Mouse (Mus musculus) MEL (cell line): ENCODE results near the gene Ndrg4. TPM values are rescaled to one million over a fixed set of nuclear protein-coding genes. Genes with fewer than 3 reads are reported as not detected.

Experiments
- DNase-seq: peaks from one replicate; pipeline ENCODE4 v3.0.0; 2011; ENCODE audit warnings: low read depth, low spot score
- H3K27ac ChIP-seq: 2 replicates; pipeline ENCODE4 v1.5.1; 2012; ENCODE audit warnings: low read depth, mild to moderate bottlenecking, control low read depth, low read length, moderate library complexity; ENCODE audit not compliant: control insufficient read depth
- H3K27me3 ChIP-seq, 2 experiments: fragments of 150-350 bp in 1 of 2; sonication (generic) in 1 of 2; 2 replicates each; pipeline ENCODE4 v1.6.1; 2012; ENCODE audit warnings: low read length in 2 of 2, mild to moderate bottlenecking in 2 of 2, improper control_type of control experiment in 1 of 2, moderate library complexity in 1 of 2; ENCODE audit not compliant: insufficient read depth in 2 of 2, control insufficient read depth in 1 of 2
- H3K36me3 ChIP-seq, 2 experiments: 2 replicates each; pipeline ENCODE4 v1.6.1; 2012 to 2014; ENCODE audit warnings: low read length in 2 of 2, improper control_type of control experiment in 1 of 2, inconsistent platforms in 1 of 2, mild to moderate bottlenecking in 1 of 2; ENCODE audit not compliant: insufficient read depth in 2 of 2, control insufficient read depth in 1 of 2
- H3K4me1 ChIP-seq, 2 experiments: fragments of 150-350 bp in 1 of 2; sonication (generic) in 1 of 2; 2 replicates each; pipeline ENCODE4 v1.6.1; 2012; ENCODE audit warnings: low read length in 2 of 2, improper control_type of control experiment in 1 of 2, mild to moderate bottlenecking in 1 of 2; ENCODE audit not compliant: insufficient read depth in 2 of 2, control insufficient read depth in 1 of 2
- H3K4me3 ChIP-seq, 2 experiments: fragments of 150-350 bp in 1 of 2; sonication (generic) in 1 of 2; 2 replicates each; pipeline ENCODE4 v1.5.1; 2012; ENCODE audit warnings: low read depth in 2 of 2, low read length in 2 of 2, mild to moderate bottlenecking in 2 of 2, moderate library complexity in 2 of 2, control low read depth in 1 of 2, improper control_type of control experiment in 1 of 2; ENCODE audit not compliant: control insufficient read depth in 1 of 2, insufficient read depth in 1 of 2
- H3K79me2 ChIP-seq: 2 replicates; pipeline ENCODE4 v1.6.1; 2012; ENCODE audit warnings: mild to moderate bottlenecking, low read length, moderate library complexity; ENCODE audit not compliant: control insufficient read depth, poor library complexity, insufficient read depth
- H3K9ac ChIP-seq: 2 replicates; pipeline ENCODE4 v1.6.1; 2012; ENCODE audit warnings: low read depth, mild to moderate bottlenecking, control low read depth, low read length, moderate library complexity; ENCODE audit not compliant: control insufficient read depth, poor library complexity, severe bottlenecking
- H3K9me3 ChIP-seq: fragments of 150-350 bp; sonication (generic); replicated peaks from 2 replicates; pipeline ENCODE4 v1.6.1; 2012; ENCODE audit warnings: mild to moderate bottlenecking, low read length, improper control_type of control experiment, moderate library complexity; ENCODE audit not compliant: insufficient read depth
- E2F4 ChIP-seq: IDR thresholded peaks from 2 replicates; pipeline ENCODE4 v1.6.1; 2011; ENCODE audit warnings: low read depth, low read length, improper control_type of control experiment, borderline replicate concordance
- ELF1 ChIP-seq: IDR thresholded peaks from 2 replicates; pipeline ENCODE4 v1.6.1; 2014; ENCODE audit warnings: low read depth, mild to moderate bottlenecking, inconsistent platforms, low read length, improper control_type of control experiment, moderate library complexity
- ETS1 ChIP-seq: IDR thresholded peaks from 2 replicates; pipeline ENCODE4 v1.6.1; 2012; ENCODE audit warnings: low read depth, mild to moderate bottlenecking, inconsistent platforms, low read length, improper control_type of control experiment, moderate library complexity
- MAZ ChIP-seq: IDR thresholded peaks from 2 replicates; pipeline ENCODE4 v1.6.1; 2012; ENCODE audit warnings: low read depth, mild to moderate bottlenecking, inconsistent platforms, low read length, improper control_type of control experiment
- MEF2A ChIP-seq: IDR thresholded peaks from 2 replicates; pipeline ENCODE4 v1.6.1; 2014; ENCODE audit warnings: low read depth, mild to moderate bottlenecking, inconsistent platforms, low read length, improper control_type of control experiment; ENCODE audit not compliant: poor library complexity, insufficient replicate concordance, severe bottlenecking; ENCODE audit errors: extremely low read depth
- MXI1 ChIP-seq: IDR thresholded peaks from 2 replicates; pipeline ENCODE4 v1.6.1; 2011; ENCODE audit warnings: mild to moderate bottlenecking, low read depth, low read length, improper control_type of control experiment
- NRF1 ChIP-seq: IDR thresholded peaks from 2 replicates; pipeline ENCODE4 v1.6.1; 2014; ENCODE audit warnings: low read depth, mild to moderate bottlenecking, inconsistent platforms, low read length, improper control_type of control experiment, moderate library complexity; ENCODE audit not compliant: poor library complexity, insufficient read depth, severe bottlenecking
- POLR2A ChIP-seq, 2 experiments: IDR thresholded peaks; 2 replicates each; pipeline ENCODE4 v1.6.1; 2011 to 2012; ENCODE audit warnings: low read length in 2 of 2, mild to moderate bottlenecking in 2 of 2, control low read depth in 1 of 2, improper control_type of control experiment in 1 of 2, low read depth in 1 of 2, moderate library complexity in 1 of 2; ENCODE audit not compliant: control insufficient read depth in 1 of 2, insufficient read depth in 1 of 2, poor library complexity in 1 of 2
- RAD21 ChIP-seq: IDR thresholded peaks from 2 replicates; pipeline ENCODE4 v1.6.1; 2011; ENCODE audit warnings: mild to moderate bottlenecking, low read depth, low read length, improper control_type of control experiment
- SIN3A ChIP-seq: IDR thresholded peaks from 2 replicates; pipeline ENCODE4 v1.6.1; 2012; ENCODE audit warnings: low read length, improper control_type of control experiment, inconsistent platforms
- SMC3 ChIP-seq: IDR thresholded peaks from 2 replicates; pipeline ENCODE4 v1.6.1; 2011; ENCODE audit warnings: low read depth, low read length, improper control_type of control experiment
- TAL1 ChIP-seq: IDR thresholded peaks from 2 replicates; pipeline ENCODE4 v1.6.1; 2012; ENCODE audit warnings: mild to moderate bottlenecking, inconsistent platforms, low read length, moderate library complexity, mixed read lengths
- TBP ChIP-seq: IDR thresholded peaks from 2 replicates; pipeline ENCODE4 v1.8.0; 2011; ENCODE audit warnings: low read depth, low read length, improper control_type of control experiment
- USF1 ChIP-seq: IDR thresholded peaks from 2 replicates; pipeline ENCODE4 v1.6.1; 2014; ENCODE audit warnings: low read depth, mild to moderate bottlenecking, inconsistent platforms, low read length, improper control_type of control experiment, moderate library complexity
- polyA plus RNA-seq, 2 experiments: library from polyadenylated mRNA; stranded (reverse) in 1 of 2; unstranded in 1 of 2; fragments of >175 nt in 1 of 2; fragments of >200 nt in 1 of 2; gene quantifications; 2 replicates each; pipeline versions ENCODE4 v1.2.1 to v1.2.4; 2012; ENCODE audit warnings: low replicate concordance in 2 of 2, low read depth in 1 of 2; ENCODE audit not compliant: insufficient read length in 2 of 2, insufficient read depth in 1 of 2, missing spikeins in 1 of 2
- total RNA-seq: library from RNA; depleted of rRNA; stranded (reverse); fragments of 300-350 nt; gene quantifications from 2 replicates; pipeline ENCODE4 v1.2.3, GENCODE M21; 2012

The Ndrg4 gene
- total and polyA plus RNA-seq, 3 experiments: 0.15 to 0.28 TPM; not detected in 1

GRCm38 (mm10) chr8:95701809-95702208 lies 25.0 kb downstream of the Ndrg4 start:
- Histone ChIP-seq H3K36me3 (no peaks in the 10 kb centered on the region), H3K4me3 (no peak overlapping the region), H3K27me3 (peaks cover 0 to 3% of the 10 kb centered on the region in 2 experiments; a peak in 3 of 4 replicates), H3K4me1 (no peaks in the 10 kb centered on the region), H3K9ac (no peak overlapping the region), H3K27ac (no peak overlapping the region), H3K79me2 (no peaks in the 10 kb centered on the region), H3K9me3 (no peaks in the 10 kb centered on the region)
- DNase-seq: no peak
- TF ChIP-seq USF1 (0 out of 2 replicates have a peak, but pooled peaks have one; percentile 14), RAD21 (no peak)

DNA sequence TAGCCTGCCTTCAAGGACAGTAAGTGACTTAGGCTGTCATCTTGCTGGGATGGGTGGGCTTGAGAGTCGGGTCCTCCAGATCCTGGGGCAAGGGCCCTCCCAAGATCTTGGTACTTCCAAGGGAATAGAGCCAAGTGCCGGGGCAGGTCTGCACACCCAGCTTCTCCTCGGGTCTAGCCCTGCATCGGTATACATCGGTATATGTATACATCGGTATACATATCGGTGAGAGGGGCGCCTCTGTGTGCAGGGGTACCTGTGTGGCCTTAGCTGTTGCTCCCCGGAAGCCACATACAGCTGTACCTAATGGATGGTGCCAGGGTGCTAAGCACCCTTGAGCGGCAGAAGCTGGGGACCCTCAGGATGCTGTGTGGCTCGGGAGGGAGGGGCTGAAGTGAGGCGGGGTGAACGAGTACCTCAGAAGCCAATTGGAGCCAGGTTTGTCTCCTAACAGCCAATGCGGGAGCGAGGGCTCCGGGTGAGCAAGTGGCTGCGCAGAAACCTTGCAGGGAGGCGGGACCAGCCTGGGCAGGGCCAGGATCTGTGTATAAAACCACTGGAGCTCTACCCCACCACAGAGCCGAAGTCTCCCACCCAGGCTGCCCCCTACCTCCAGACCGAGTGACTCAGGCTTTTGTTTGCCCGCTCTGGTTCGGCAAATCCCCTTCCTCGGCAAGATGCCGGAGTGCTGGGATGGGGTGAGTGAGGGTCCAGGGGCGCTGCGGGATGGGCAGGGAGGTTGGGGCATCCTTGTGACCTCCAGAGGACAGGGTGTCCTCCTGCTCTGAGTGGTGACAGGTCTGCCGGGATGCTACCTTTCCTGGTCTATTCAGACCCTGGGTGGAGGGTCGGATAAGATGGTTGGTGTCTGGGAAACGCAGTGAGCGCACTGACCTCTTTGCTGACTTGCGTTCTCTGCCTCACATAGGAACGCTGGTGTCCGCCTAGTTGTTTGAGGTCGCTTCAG lies 26.0 kb downstream of the Ndrg4 start:
- no peak overlapping the region for H3K4me3 ChIP-seq
- H3K79me2 ChIP-seq: no peaks in the 10 kb centered on the region
- no peak for TF ChIP-seq NRF1
- no peak for TF ChIP-seq TAL1
- TF ChIP-seq ELF1: no peak
- TF ChIP-seq MXI1: no peak
- TF ChIP-seq MEF2A: no peak
- no peak for TF ChIP-seq MAZ
- no peak for TF ChIP-seq TBP
- TF ChIP-seq POLR2A (IDR thresholded peaks at IDR 0.05; ENCODE audit: control insufficient read depth in 1 of 2, insufficient read depth in 1 of 2, low read depth in 1 of 2, low read length in 2 of 2, poor library complexity in 1 of 2): no peak
- TF ChIP-seq E2F4: no peak
- TF ChIP-seq SIN3A: no peak
- no peak for TF ChIP-seq ETS1
- TF ChIP-seq SMC3: no peak
- peak; percentile 43 for DNase-seq
- H3K9me3 ChIP-seq: no peaks in the 10 kb centered on the region
- H3K27me3 ChIP-seq: peaks cover 0 to 3% of the 10 kb centered on the region in 2 experiments; a peak in 3 of 4 replicates
- no peak overlapping the region for H3K9ac ChIP-seq
- no peak overlapping the region for H3K27ac ChIP-seq
- no peaks in the 10 kb centered on the region for H3K4me1 ChIP-seq
- no peaks in the 10 kb centered on the region for H3K36me3 ChIP-seq
